Mouse (Mus musculus): ENCODE results near the gene Hhip. TPM values are rescaled to one million over a fixed set of nuclear protein-coding genes. Genes with fewer than 3 reads are reported as not detected.

Hhip gene
- polyA plus RNA-seq, 1 experiment from 2014 or later, result 67.8 TPM

- Histone ChIP-seq H3K36me3 (ENCODE audit: control insufficient read depth, insufficient read depth, low read length) (0 out of 2 replicates have a peak, but pooled peaks cover 2% of the 10 kb centered on the region), H3K27me3 (ENCODE audit: control insufficient read depth, insufficient read depth, low read depth, low read length) (no peaks in the 10 kb centered on the region), H3K9ac (ENCODE audit: low read length) (no peak overlapping the region), H3K4me3 (ENCODE audit: low read length) (no peak overlapping the region), H3K27ac (ENCODE audit: low read length) (no peak overlapping the region), H3K9me3 (ENCODE audit: control insufficient read depth, low read length) (no peaks in the 10 kb centered on the region), H3K4me2 (ENCODE audit: low read depth, low read length) (no peak overlapping the region), H3K4me1 (replicated peaks; ENCODE audit: control insufficient read depth, insufficient read depth, low read length) (peaks cover 11% of the 10 kb centered on the region; the same call in 1 of the 2 replicates)
- WGBS, result 63% methylated on average over 5 of the region's 5 CpGs
- ATAC-seq (ENCODE audit: low read depth), result no peak
These were observed 6.3 kb downstream of the Hhip start for GRCm38 (mm10) chr8:80051494-80051893.

DNA sequence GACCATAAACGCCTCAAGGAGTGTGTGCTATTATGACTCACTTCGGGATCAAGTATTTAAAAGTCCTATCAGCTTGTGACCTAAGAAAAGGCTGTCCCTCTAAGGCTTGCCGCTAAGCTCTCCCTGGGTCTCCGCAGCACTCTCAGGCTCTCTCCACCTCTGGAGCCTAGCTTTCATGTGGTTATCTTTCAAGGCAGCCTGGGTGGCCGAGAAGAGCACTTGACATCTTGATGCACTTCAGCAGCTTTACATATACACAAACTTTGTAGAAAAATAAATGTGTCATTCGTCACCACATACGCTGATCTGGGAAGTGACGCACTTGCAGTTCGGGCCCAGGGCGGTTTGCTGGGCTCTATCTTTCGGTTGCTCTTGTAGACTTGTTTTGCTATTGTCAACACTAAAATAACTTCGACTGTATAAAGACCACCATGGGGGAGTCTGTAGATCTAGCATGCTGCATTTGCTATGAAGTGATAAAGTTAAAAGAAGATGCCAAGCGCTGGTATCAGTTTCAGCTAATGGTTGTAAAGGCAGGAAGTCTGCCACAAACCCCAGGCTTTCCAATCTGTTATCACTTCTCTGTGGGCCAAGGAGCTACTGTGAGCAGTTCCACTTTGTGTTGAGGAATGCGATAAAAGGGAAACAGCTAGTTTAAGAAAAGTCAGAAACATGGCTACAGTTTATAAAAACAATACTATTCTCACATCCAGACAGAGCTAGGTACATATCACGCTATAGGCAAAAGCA, 8.4 kb downstream of the Hhip start:
- Histone ChIP-seq H3K27me3 (ENCODE audit: control insufficient read depth, insufficient read depth, low read depth, low read length) (no peaks in the 10 kb centered on the region), H3K4me3 (ENCODE audit: low read length) (no peak overlapping the region), H3K9me3 (ENCODE audit: control insufficient read depth, low read length) (no peaks in the 10 kb centered on the region), H3K27ac (ENCODE audit: low read length) (no peak overlapping the region), H3K9ac (ENCODE audit: low read length) (no peak overlapping the region), H3K4me2 (ENCODE audit: low read depth, low read length) (0 out of 2 replicates have a peak overlapping the region, but pooled peaks have one; percentile 9), H3K36me3 (ENCODE audit: control insufficient read depth, insufficient read depth, low read length) (0 out of 2 replicates have a peak, but pooled peaks cover 2% of the 10 kb centered on the region), H3K4me1 (replicated peaks; ENCODE audit: control insufficient read depth, insufficient read depth, low read length) (peaks cover 11% of the 10 kb centered on the region; the same call in 1 of the 2 replicates)
- ATAC-seq (ENCODE audit: low read depth), result peak; percentile 26; the same call in 1 of the 2 replicates
- WGBS, result 17% methylated on average over 15 of the region's 15 CpGs

GRCm38 (mm10) chr8:80048256-80048655, 9.6 kb downstream of the Hhip start:
- no peak overlapping the region for H3K27ac ChIP-seq (ENCODE audit: low read length)
- no peak overlapping the region for H3K9ac ChIP-seq (ENCODE audit: low read length)
- H3K4me1 ChIP-seq (replicated peaks; ENCODE audit: control insufficient read depth, insufficient read depth, low read length), result peaks cover 5% of the 10 kb centered on the region; the same call in 1 of the 2 replicates
- no peak overlapping the region for H3K4me3 ChIP-seq (ENCODE audit: low read length)
- no peak overlapping the region for H3K4me2 ChIP-seq (ENCODE audit: low read depth, low read length)
- H3K36me3 ChIP-seq (ENCODE audit: control insufficient read depth, insufficient read depth, low read length), result 0 out of 2 replicates have a peak, but pooled peaks cover 2% of the 10 kb centered on the region
- 54% methylated on average over 4 of the region's 4 CpGs for WGBS
- H3K27me3 ChIP-seq (ENCODE audit: control insufficient read depth, insufficient read depth, low read depth, low read length), result no peaks in the 10 kb centered on the region
- H3K9me3 ChIP-seq (ENCODE audit: control insufficient read depth, low read length), result no peaks in the 10 kb centered on the region
- ATAC-seq (ENCODE audit: low read depth), result no peak

DNA sequence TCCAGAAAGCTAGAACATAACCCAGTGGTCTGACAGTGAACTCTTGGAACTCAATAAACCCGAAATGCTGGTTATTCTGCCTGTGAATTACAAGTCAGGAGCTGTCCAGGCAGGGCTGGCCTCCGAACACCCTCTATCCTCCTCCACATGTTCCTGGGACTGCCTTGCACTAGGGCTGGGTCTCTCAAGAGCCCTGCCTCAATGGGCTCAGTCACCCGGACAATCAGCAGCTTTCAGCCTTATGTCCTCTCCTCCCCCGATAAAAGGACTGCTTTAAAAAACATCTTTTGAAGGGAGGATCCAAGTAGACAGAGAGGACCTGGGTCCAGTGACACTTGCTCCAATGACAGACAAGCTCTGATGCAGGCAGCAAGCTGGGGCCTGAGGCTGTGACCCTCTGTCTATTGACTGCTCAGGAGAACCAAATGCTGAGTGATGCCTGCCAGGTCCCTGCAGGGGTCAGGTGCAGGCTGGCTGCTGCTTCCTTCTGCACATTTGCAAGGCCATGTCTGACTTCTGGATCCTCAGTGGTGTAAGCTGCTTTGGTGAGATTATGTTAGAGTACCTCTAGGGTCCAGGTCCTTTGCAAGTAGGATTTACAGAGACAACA, 20.1 kb downstream of the Hhip start:
- Histone ChIP-seq H3K9me3 (ENCODE audit: control insufficient read depth, low read length) (no peaks in the 10 kb centered on the region), H3K4me3 (ENCODE audit: low read length) (no peak overlapping the region), H3K9ac (ENCODE audit: low read length) (no peak overlapping the region), H3K4me1 (replicated peaks; ENCODE audit: control insufficient read depth, insufficient read depth, low read length) (no peaks in the 10 kb centered on the region), H3K4me2 (ENCODE audit: low read depth, low read length) (no peak overlapping the region), H3K36me3 (ENCODE audit: control insufficient read depth, insufficient read depth, low read length) (no peaks in the 10 kb centered on the region), H3K27me3 (ENCODE audit: control insufficient read depth, insufficient read depth, low read depth, low read length) (no peaks in the 10 kb centered on the region), H3K27ac (ENCODE audit: low read length) (no peak overlapping the region)
- WGBS, result 52% methylated on average over 4 of the region's 4 CpGs
- no peak for ATAC-seq (ENCODE audit: low read depth)

DNA sequence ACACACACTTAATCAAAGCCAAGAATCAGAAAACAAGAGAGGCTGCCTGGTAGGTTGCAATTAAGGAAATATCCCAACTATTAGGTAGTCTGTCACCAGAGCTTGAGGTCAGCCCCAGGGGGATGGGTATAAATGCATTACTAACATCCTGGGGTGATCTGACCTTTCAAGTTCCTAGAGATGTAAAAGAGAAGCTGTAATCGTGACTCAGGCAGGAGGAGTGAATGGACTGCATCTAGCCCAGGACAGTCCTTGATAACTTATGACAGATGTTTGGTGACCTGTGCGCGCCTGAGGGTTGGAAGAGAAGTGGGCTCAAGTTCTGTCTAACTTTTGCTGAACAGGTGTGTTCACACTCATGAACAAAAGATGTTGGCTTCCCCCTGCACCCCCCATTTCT, 25.2 kb downstream of the Hhip start:
- Histone ChIP-seq H3K9ac (ENCODE audit: low read length) (no peak overlapping the region), H3K4me1 (replicated peaks; ENCODE audit: control insufficient read depth, insufficient read depth, low read length) (no peaks in the 10 kb centered on the region), H3K9me3 (ENCODE audit: control insufficient read depth, low read length) (no peaks in the 10 kb centered on the region), H3K36me3 (ENCODE audit: control insufficient read depth, insufficient read depth, low read length) (no peaks in the 10 kb centered on the region; the same call in 1 of the 2 replicates), H3K27ac (ENCODE audit: low read length) (no peak overlapping the region), H3K4me2 (ENCODE audit: low read depth, low read length) (no peak overlapping the region), H3K4me3 (ENCODE audit: low read length) (no peak overlapping the region), H3K27me3 (ENCODE audit: control insufficient read depth, insufficient read depth, low read depth, low read length) (no peaks in the 10 kb centered on the region)
- WGBS, result 47% methylated on average over 3 of the region's 3 CpGs
- no peak for ATAC-seq (ENCODE audit: low read depth)

- Histone ChIP-seq H3K27me3 (ENCODE audit: control insufficient read depth, insufficient read depth, low read depth, low read length) (no peaks in the 10 kb centered on the region), H3K9me3 (ENCODE audit: control insufficient read depth, low read length) (no peaks in the 10 kb centered on the region), H3K36me3 (ENCODE audit: control insufficient read depth, insufficient read depth, low read length) (no peaks in the 10 kb centered on the region; the same call in 1 of the 2 replicates), H3K4me2 (ENCODE audit: low read depth, low read length) (no peak overlapping the region), H3K9ac (ENCODE audit: low read length) (no peak overlapping the region), H3K4me1 (replicated peaks; ENCODE audit: control insufficient read depth, insufficient read depth, low read length) (no peaks in the 10 kb centered on the region), H3K4me3 (ENCODE audit: low read length) (no peak overlapping the region), H3K27ac (ENCODE audit: low read length) (no peak overlapping the region)
- WGBS, result 42% methylated on average over 15 of the region's 15 CpGs
- ATAC-seq (ENCODE audit: low read depth), result no peak
These were observed 26.2 kb downstream of the Hhip start for GRCm38 (mm10) chr8:80031330-80032293.

GRCm38 (mm10) chr8:80029631-80030030, 28.2 kb downstream of the Hhip start:
- Histone ChIP-seq H3K9me3 (ENCODE audit: control insufficient read depth, low read length) (no peaks in the 10 kb centered on the region), H3K4me2 (ENCODE audit: low read depth, low read length) (no peak overlapping the region), H3K4me1 (replicated peaks; ENCODE audit: control insufficient read depth, insufficient read depth, low read length) (no peaks in the 10 kb centered on the region), H3K36me3 (ENCODE audit: control insufficient read depth, insufficient read depth, low read length) (no peaks in the 10 kb centered on the region; the same call in 1 of the 2 replicates), H3K27ac (ENCODE audit: low read length) (no peak overlapping the region), H3K9ac (ENCODE audit: low read length) (no peak overlapping the region), H3K4me3 (ENCODE audit: low read length) (no peak overlapping the region), H3K27me3 (ENCODE audit: control insufficient read depth, insufficient read depth, low read depth, low read length) (no peaks in the 10 kb centered on the region)
- no peak for ATAC-seq (ENCODE audit: low read depth)
- WGBS, result 69% methylated on average over 6 of the region's 6 CpGs

- Histone ChIP-seq H3K27me3 (ENCODE audit: control insufficient read depth, insufficient read depth, low read depth, low read length) (no peaks in the 10 kb centered on the region), H3K4me1 (replicated peaks; ENCODE audit: control insufficient read depth, insufficient read depth, low read length) (no peaks in the 10 kb centered on the region), H3K9ac (ENCODE audit: low read length) (no peak overlapping the region), H3K9me3 (ENCODE audit: control insufficient read depth, low read length) (no peaks in the 10 kb centered on the region), H3K36me3 (ENCODE audit: control insufficient read depth, insufficient read depth, low read length) (no peaks in the 10 kb centered on the region), H3K4me3 (ENCODE audit: low read length) (no peak overlapping the region), H3K27ac (ENCODE audit: low read length) (no peak overlapping the region), H3K4me2 (ENCODE audit: low read depth, low read length) (no peak overlapping the region)
- WGBS, result 66% methylated on average over 5 of the region's 5 CpGs
- ATAC-seq (ENCODE audit: low read depth), result peak; percentile 81
These were observed 37.3 kb downstream of the Hhip start for GRCm38 (mm10) chr8:80020469-80020868.

DNA sequence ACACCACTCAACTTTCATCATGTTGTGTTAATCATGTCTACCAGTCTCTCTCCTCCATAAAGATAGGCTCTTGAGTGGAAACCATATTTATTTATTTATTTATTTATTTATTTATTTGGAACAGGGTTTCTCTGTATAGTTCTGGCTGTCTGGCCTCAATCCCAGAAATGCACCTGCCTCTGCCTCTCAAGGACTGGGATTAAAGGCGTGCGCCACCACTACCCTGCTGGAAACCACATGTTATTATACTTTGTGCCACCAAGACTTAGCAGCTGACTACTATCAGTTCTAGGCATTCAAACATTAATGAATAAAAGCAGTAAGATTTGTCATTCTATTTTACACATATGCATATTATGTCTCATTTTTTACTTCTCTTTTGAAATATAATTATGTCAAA, 42.0 kb downstream of the Hhip start:
- Histone ChIP-seq H3K27ac (ENCODE audit: low read length) (no peak overlapping the region), H3K4me3 (ENCODE audit: low read length) (no peak overlapping the region), H3K9me3 (ENCODE audit: control insufficient read depth, low read length) (no peaks in the 10 kb centered on the region), H3K36me3 (ENCODE audit: control insufficient read depth, insufficient read depth, low read length) (no peaks in the 10 kb centered on the region), H3K4me2 (ENCODE audit: low read depth, low read length) (no peak overlapping the region), H3K27me3 (ENCODE audit: control insufficient read depth, insufficient read depth, low read depth, low read length) (no peaks in the 10 kb centered on the region), H3K9ac (ENCODE audit: low read length) (no peak overlapping the region), H3K4me1 (replicated peaks; ENCODE audit: control insufficient read depth, insufficient read depth, low read length) (no peaks in the 10 kb centered on the region)
- 92% methylated on average over 2 of the region's 2 CpGs for WGBS
- no peak for ATAC-seq (ENCODE audit: low read depth)
